Mouse (Mus musculus): ENCODE measurements around the gene Cbarp. TPM values are rescaled to one million over a fixed set of nuclear protein-coding genes. Genes with fewer than 3 reads are reported as not detected.

Cbarp gene
- polyA plus RNA-seq, 1 experiment from 2014 or later = 13.8 TPM

DNA sequence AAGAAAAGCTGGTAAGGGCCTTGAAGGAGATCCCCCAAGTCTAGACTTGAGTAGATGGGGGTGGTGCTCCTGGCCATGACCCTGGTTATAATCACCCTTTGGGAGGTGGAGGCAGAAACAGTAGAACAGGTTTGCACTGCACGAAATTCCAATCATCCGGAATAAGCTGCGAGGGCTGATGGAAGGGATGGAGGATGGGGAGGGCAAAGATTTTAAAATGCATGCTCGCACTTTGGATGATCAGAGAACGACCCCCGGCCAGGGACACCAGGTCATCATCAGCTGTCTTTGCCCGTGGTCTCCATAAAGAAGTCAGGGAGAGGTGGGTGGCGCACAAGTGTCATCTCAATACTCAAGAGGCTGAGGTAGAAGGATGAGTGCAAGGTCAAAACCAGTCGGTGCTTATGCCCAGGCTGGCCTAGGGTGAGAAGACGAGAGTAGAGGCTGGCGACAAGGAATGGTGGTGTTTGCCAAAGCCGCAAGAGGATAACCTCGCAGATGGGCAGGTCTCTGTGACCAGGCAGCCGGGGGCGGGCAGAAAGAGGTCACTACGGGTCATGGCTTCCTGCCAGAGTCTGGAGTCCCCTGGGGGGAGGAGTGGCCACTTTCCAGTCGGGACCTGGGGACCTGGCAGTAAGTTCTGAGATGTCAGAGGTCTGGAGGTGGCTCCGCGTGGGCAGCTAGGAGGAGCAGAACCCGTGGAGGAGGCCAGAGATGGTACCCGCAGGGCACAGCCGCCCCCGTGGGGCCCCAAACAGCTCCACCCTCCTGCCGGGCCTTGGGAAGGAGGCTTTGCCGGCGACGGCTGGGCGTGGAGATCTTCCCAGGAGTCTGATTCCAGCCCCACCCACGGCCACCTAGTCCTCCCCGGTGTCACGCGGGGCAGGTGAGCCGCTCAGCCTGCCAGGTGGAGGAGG, 20.1 kb upstream of the Cbarp start:
- H3K4me3 ChIP-seq (replicated peaks) = peak overlapping the region; percentile 46
- H3K9ac ChIP-seq = peak overlapping the region; percentile 45
- no peak for ATAC-seq (ENCODE audit: low FRiP score)
- peak overlapping the region; percentile 75 for H3K4me2 ChIP-seq
- H3K9me3 ChIP-seq = no peaks in the 10 kb centered on the region
- 3% methylated on average over 33 of the region's 33 CpGs for WGBS
- peak overlapping the region; percentile 90 for H3K27ac ChIP-seq
- H3K27me3 ChIP-seq = peaks cover 17% of the 10 kb centered on the region
- peaks cover 22% of the 10 kb centered on the region for H3K36me3 ChIP-seq (replicated peaks)
- H3K4me1 ChIP-seq = peaks cover 77% of the 10 kb centered on the region

DNA sequence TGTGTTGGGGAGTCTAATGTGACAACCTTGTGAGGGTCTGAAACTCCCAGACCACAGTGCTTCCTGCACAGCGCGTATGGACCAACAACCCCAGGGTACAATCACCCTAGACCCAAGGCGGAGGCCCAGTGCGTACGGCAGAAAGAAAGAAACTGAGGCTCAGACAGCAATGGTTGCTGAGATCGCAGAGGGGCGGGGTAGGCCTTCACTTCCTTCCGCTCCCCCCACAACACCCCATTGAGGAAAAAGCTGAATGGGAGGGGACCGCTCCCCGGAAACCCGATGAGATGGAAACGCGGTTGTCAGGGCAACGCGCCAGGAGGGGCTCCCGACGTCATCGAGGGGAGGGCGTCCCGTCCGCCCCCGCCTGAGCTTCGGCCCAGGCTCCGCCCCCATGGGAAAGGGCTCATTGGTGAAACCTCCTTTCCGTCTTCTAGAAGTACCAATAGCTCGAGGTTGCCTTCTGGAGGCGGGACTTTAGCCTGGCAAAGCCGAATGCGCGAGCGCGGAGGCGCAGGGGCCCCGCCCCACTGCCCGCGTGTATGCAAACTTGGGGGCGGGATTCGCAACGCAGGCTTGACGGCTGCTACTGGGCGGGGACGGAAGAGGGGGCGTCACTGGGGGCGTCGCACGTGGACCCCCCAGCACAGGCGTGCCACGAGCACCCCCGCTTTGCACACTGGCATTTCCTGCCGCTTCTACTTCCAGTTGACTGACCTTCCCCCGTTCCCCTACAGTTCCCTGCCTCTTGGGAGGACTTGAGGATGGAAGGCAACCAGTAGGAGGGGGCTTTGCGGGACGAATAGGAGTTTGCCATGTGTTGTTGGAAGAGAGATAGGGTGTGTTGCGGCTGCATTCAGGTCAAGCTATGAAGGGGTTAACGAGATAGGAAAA, 19.2 kb upstream of the Cbarp start:
- H3K4me3 ChIP-seq (replicated peaks) = peak overlapping the region; percentile 46
- peaks cover 78% of the 10 kb centered on the region for H3K4me1 ChIP-seq
- ATAC-seq (ENCODE audit: low FRiP score) = peak; percentile 86
- H3K27ac ChIP-seq = peak overlapping the region; percentile 90
- H3K27me3 ChIP-seq = peaks cover 17% of the 10 kb centered on the region
- peak overlapping the region; percentile 49 for H3K9ac ChIP-seq
- no peaks in the 10 kb centered on the region for H3K9me3 ChIP-seq
- H3K36me3 ChIP-seq (replicated peaks) = peaks cover 31% of the 10 kb centered on the region
- under 1% methylated on average over 54 of the region's 55 CpGs for WGBS
- peak overlapping the region; percentile 75 for H3K4me2 ChIP-seq

- peak overlapping the region; percentile 90 for H3K27ac ChIP-seq
- peaks cover 78% of the 10 kb centered on the region for H3K4me1 ChIP-seq
- peaks cover 38% of the 10 kb centered on the region for H3K36me3 ChIP-seq (replicated peaks)
- H3K27me3 ChIP-seq = peaks cover 13% of the 10 kb centered on the region
- no peak; the same call in 1 of the 2 replicates for ATAC-seq (ENCODE audit: low FRiP score)
- H3K9ac ChIP-seq = peak overlapping the region; percentile 49
- peak overlapping the region; percentile 46 for H3K4me3 ChIP-seq (replicated peaks)
- 11% methylated on average over 12 of the region's 12 CpGs for WGBS
- no peaks in the 10 kb centered on the region for H3K9me3 ChIP-seq
- peak overlapping the region; percentile 75 for H3K4me2 ChIP-seq
Observed at GRCm38 (mm10) chr10:80159021-80159560, 18.5 kb upstream of the Cbarp start.

DNA sequence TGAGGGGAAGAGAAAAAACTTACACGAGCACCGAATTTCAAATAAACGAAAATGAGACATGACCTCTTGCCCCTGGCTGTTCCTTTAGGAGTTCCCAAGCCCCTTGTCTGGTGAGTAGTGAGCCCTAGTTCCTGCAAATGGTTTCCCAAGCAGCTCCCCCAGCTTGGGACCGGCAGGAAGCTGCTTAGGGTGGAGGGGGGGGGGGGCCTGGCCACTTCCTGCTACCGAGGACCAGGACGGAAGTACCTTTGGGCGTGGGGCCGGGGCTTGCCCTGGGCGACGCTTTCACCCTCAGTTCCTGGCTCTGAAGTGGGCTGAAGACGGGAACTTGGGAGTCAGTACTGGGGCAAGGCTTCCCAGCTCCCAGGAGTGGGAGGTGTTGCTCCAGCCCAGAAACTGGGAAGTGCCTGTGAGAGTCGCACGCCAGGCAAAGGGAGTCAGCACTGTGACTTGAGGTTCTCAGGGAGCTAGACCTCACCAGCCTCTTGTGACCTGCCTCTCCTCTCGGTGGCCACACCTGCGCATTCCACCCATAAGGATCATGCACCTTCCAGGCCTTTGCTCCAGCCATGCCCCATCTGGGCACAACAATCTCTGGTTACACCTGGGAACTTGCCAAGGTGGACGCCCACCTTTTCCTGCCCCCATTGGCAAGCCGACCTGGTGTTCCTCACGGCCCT, 17.8 kb upstream of the Cbarp start:
- H3K4me3 ChIP-seq (replicated peaks) = peak overlapping the region; percentile 46; the same call in 1 of the 2 replicates
- 15% methylated on average over 18 of the region's 18 CpGs for WGBS
- peaks cover 84% of the 10 kb centered on the region for H3K4me1 ChIP-seq
- peak overlapping the region; percentile 25 for H3K9ac ChIP-seq
- no peaks in the 10 kb centered on the region for H3K9me3 ChIP-seq
- peaks cover 8% of the 10 kb centered on the region; the same call in 1 of the 2 replicates for H3K27me3 ChIP-seq
- H3K27ac ChIP-seq = peak overlapping the region; percentile 90
- ATAC-seq (ENCODE audit: low FRiP score) = no peak
- peak overlapping the region; percentile 75 for H3K4me2 ChIP-seq
- peaks cover 45% of the 10 kb centered on the region for H3K36me3 ChIP-seq (replicated peaks)

DNA sequence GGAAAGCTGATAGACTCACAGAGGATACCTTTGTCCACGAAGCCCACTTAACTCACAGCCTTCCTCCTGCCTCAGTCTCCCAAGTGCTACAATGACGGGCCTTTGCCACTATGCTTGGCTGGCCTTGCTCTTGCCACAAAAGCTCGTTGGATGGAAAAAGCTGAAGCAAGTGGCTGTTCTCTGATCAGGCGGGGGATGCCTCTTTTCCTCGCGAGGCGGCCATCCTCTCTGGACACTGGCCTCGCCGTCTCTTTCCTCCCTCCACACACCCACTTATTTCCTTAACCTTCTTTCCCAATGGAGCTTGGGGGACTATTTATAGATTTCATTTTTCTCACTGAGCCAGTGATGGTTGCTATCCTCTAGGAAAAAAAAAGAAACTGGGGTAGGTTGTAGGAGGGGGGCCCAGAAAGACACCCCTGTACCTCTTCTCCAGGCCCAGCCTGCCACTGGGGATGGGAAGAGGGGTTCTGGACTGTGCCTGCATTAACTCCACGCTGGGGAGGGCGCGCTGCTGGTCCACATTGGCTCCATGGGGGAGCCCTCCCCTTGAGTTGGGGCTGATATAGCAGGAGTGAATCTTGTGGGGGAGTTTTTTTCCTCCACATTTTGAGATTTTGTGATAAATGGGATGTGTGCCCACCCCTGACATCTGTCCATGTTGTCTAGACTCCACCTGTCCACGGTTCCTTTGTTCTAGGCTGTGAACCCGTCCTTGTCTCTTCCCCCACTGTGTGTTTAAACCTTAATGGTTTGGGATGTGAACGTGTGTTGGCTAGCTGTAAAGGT, 16.7 kb upstream of the Cbarp start:
- 62% methylated on average over 15 of the region's 15 CpGs for WGBS
- peaks cover 56% of the 10 kb centered on the region for H3K36me3 ChIP-seq (replicated peaks)
- peaks cover 95% of the 10 kb centered on the region for H3K4me1 ChIP-seq
- H3K4me2 ChIP-seq = no peak overlapping the region
- H3K9ac ChIP-seq = peak overlapping the region; percentile 3; the same call in 1 of the 2 replicates
- no peak for ATAC-seq (ENCODE audit: low FRiP score)
- no peaks in the 10 kb centered on the region for H3K9me3 ChIP-seq
- H3K4me3 ChIP-seq (replicated peaks) = no peak overlapping the region
- peak overlapping the region; percentile 61 for H3K27ac ChIP-seq
- no peaks in the 10 kb centered on the region for H3K27me3 ChIP-seq

DNA sequence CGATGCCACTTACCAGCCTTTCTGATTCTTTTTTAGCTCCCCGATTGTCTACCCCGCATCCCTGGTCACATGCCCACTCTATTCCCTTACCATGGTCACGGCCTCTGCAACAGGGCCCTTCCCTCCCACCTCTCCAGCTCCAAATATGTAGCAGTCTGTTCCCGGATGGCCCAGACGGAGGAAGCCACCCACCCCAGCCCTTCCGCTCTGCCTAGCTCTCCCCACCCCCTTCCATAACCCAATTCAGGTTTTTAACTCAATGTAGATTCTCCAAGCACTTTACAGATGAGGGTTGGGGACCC, 16.1 kb upstream of the Cbarp start:
- Histone ChIP-seq H3K36me3 (replicated peaks) (peaks cover 62% of the 10 kb centered on the region), H3K4me3 (replicated peaks) (no peak overlapping the region), H3K4me1 (peaks cover 96% of the 10 kb centered on the region), H3K27ac (peak overlapping the region; percentile 61), H3K9ac (peak overlapping the region; percentile 3; the same call in 1 of the 2 replicates), H3K9me3 (no peaks in the 10 kb centered on the region), H3K4me2 (no peak overlapping the region), H3K27me3 (no peaks in the 10 kb centered on the region)
- ATAC-seq (ENCODE audit: low FRiP score) = no peak
- WGBS = 64% methylated on average over 7 of the region's 7 CpGs

GRCm38 (mm10) chr10:80156002-80156751, 15.5 kb upstream of the Cbarp start:
- Histone ChIP-seq H3K9ac (no peak overlapping the region), H3K9me3 (no peaks in the 10 kb centered on the region), H3K4me2 (no peak overlapping the region), H3K4me1 (peaks cover 94% of the 10 kb centered on the region), H3K4me3 (replicated peaks) (no peak overlapping the region), H3K36me3 (replicated peaks) (peaks cover 67% of the 10 kb centered on the region), H3K27ac (peak overlapping the region; percentile 61), H3K27me3 (no peaks in the 10 kb centered on the region)
- no peak for ATAC-seq (ENCODE audit: low FRiP score)
- 85% methylated on average over 29 of the region's 29 CpGs for WGBS

DNA sequence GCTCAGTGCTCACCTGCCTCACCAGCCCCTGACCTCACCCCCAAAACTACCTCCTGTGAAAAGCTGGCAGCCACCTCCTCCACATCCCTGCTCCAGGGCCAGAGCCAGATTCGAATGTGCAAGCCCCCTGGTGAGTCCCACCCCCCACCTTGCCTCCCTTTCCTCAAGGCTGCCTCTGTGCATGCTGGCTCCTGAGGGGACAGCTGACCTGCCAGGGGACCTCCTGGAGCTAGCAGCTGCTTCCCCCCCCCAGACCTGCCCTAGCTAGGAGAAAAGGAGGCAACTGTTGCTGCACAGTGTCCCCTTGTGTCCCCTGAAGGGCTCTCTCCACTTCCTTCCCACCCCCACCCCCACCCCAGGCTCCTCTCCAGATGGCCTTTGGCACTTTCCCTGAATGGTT, 14.6 kb upstream of the Cbarp start:
- H3K4me3 ChIP-seq (replicated peaks) = 0 out of 2 replicates have a peak overlapping the region, but pooled peaks have one; percentile 10
- H3K9me3 ChIP-seq = no peaks in the 10 kb centered on the region
- H3K4me2 ChIP-seq = no peak overlapping the region
- ATAC-seq (ENCODE audit: low FRiP score) = no peak
- 52% methylated on average over 1 of the region's 1 CpGs for WGBS
- H3K36me3 ChIP-seq (replicated peaks) = peaks cover 68% of the 10 kb centered on the region
- peak overlapping the region; percentile 56; the same call in 1 of the 2 replicates for H3K27ac ChIP-seq
- no peaks in the 10 kb centered on the region for H3K27me3 ChIP-seq
- H3K9ac ChIP-seq = peak overlapping the region; percentile 25; the same call in 1 of the 2 replicates
- peaks cover 85% of the 10 kb centered on the region for H3K4me1 ChIP-seq

DNA sequence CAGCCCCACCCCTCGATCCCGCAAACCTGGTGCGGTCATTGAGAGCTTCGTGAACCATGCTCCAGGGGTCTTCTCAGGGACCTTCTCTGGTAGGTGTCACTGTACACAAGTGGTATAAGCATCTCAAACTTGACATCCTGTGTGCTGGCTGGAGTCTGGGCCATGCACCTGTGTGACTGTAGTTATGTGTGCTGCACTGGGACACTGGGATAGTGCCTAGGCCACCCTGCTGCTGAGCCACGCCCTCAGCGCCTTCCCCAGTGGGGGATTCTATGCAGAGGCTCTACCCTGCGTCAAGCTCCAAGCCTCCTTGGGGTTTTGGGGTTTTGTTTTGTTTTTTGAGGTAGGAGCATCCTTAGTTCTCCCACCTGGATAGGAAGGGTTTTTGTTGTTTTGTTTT, 13.7 kb upstream of the Cbarp start:
- peaks cover 78% of the 10 kb centered on the region for H3K4me1 ChIP-seq
- H3K9ac ChIP-seq = peak overlapping the region; percentile 100; the same call in 1 of the 2 replicates
- H3K4me2 ChIP-seq = no peak overlapping the region; the same call in 1 of the 2 replicates
- peaks cover 73% of the 10 kb centered on the region for H3K36me3 ChIP-seq (replicated peaks)
- H3K27ac ChIP-seq = 0 out of 2 replicates have a peak overlapping the region, but pooled peaks have one; percentile 6
- ATAC-seq (ENCODE audit: low FRiP score) = no peak
- no peaks in the 10 kb centered on the region for H3K27me3 ChIP-seq
- peak overlapping the region; percentile 97 for H3K4me3 ChIP-seq (replicated peaks)
- no peaks in the 10 kb centered on the region for H3K9me3 ChIP-seq
- 87% methylated on average over 7 of the region's 7 CpGs for WGBS

DNA sequence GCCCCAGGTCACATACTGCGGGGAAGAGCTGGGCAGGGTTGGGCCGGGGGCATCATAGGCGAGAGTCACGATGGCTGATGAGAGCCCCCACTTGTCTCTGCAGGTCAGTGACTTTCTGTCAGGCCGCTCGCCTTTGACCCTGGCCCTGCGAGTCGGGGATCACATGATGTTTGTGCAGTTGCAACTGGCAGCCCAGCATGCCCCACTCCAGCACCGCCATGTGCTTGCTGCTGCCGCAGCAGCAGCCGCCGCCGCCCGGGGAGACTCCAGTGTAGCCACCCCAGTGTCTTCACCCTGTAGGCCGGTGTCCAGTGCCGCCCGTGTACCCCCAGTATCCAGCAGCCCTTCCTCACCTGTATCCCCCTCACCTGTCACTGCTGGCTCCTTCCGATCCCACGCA, 13.1 kb upstream of the Cbarp start:
- H3K4me2 ChIP-seq = peak overlapping the region; percentile 99
- 93% methylated on average over 19 of the region's 19 CpGs for WGBS
- H3K4me3 ChIP-seq (replicated peaks) = peak overlapping the region; percentile 97
- H3K4me1 ChIP-seq = peaks cover 71% of the 10 kb centered on the region
- H3K36me3 ChIP-seq (replicated peaks) = peaks cover 73% of the 10 kb centered on the region
- H3K27ac ChIP-seq = peak overlapping the region; percentile 100; the same call in 1 of the 2 replicates
- no peaks in the 10 kb centered on the region for H3K9me3 ChIP-seq
- peak overlapping the region; percentile 100 for H3K9ac ChIP-seq
- no peak for ATAC-seq (ENCODE audit: low FRiP score)
- H3K27me3 ChIP-seq = no peaks in the 10 kb centered on the region
